Mouse (Mus musculus) midbrain, embryonic 13.5 days (tissue): Measurements from ENCODE around the gene Dync1li1. TPM values are rescaled to one million over a fixed set of nuclear protein-coding genes. Genes with fewer than 3 reads are reported as not detected.

Source experiments
- ATAC-seq: fragments of 200-750 bp; cut with Nextera tagmentation; 2 replicates; pipeline ENCODE4 v1.8.0; 2017; ENCODE audit warnings: mild to moderate bottlenecking, moderate TSS enrichment, moderate library complexity
- H3K27ac ChIP-seq: fragments of 300-500 bp; sonication (generic); 2 replicates; pipeline ENCODE4 v1.5.1; 2015; ENCODE audit warnings: inconsistent platforms, mild to moderate bottlenecking, moderate library complexity
- H3K27me3 ChIP-seq: fragments of 300-500 bp; sonication (generic); 2 replicates; pipeline ENCODE4 v1.6.1; 2015; ENCODE audit warnings: mild to moderate bottlenecking, inconsistent platforms
- H3K36me3 ChIP-seq: fragments of 300-500 bp; sonication (generic); 2 replicates; pipeline ENCODE4 v1.6.1; 2015; ENCODE audit warnings: mild to moderate bottlenecking, inconsistent platforms
- H3K4me1 ChIP-seq: fragments of 300-500 bp; sonication (generic); replicated peaks from 2 replicates; pipeline ENCODE4 v1.6.1; 2015; ENCODE audit warnings: inconsistent platforms
- H3K4me2 ChIP-seq: fragments of 300-500 bp; sonication (generic); replicated peaks from 2 replicates; pipeline ENCODE4 v1.6.1; 2015; ENCODE audit warnings: moderate library complexity, mild to moderate bottlenecking, inconsistent platforms
- H3K4me3 ChIP-seq: fragments of 300-500 bp; sonication (generic); replicated peaks from 2 replicates; pipeline ENCODE4 v1.5.1; 2015; ENCODE audit warnings: mild to moderate bottlenecking, inconsistent platforms
- H3K9ac ChIP-seq: fragments of 300-500 bp; sonication (generic); replicated peaks from 2 replicates; pipeline ENCODE4 v1.6.1; 2015; ENCODE audit warnings: mild to moderate bottlenecking, inconsistent platforms
- H3K9me3 ChIP-seq: fragments of 300-500 bp; sonication (generic); 2 replicates; pipeline ENCODE4 v1.6.1; 2016; ENCODE audit warnings: mild to moderate bottlenecking, inconsistent platforms
- WGBS: fragments of 180-500 bp; shearing (Covaris S2); methylation state at CpG from one replicate; pipeline ENCODE4 v1.1.7; 2015; 5-methylcytosine and 5-hydroxymethylcytosine counted together
- polyA plus RNA-seq: library from polyadenylated mRNA; unstranded; fragments of >200 nt; fragmentation: Nextera tagmentation; extraction: Ambion mirVana; gene quantifications from 2 replicates; pipeline ENCODE4 v1.2.1, GENCODE M21; 2015

The Dync1li1 gene
- polyA plus RNA-seq, 1 experiment from 2014 or later = 150 TPM

DNA sequence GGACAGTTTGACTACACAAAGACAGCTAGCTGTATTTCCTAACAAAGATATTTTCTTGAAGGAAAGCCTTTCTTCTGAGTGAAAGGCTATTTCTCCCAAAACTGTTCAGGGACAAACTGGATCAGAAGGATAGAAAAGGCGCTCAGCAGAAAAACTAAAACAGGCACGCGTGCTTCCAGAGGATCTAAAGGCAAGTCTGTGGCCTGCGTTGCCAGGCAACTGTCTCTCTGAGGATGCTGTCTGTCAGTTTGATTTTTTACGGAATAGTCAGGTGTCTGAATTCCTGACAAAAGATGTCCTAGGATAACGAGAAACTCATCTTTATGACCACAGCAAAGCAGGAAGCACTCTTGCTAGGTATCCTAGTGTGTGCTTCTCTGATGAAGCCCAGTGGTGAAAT lies 28.1 kb upstream of the Dync1li1 start:
- peak; percentile 56; the same call in 1 of the 2 replicates for ATAC-seq
- H3K9ac ChIP-seq = no peak overlapping the region
- no peaks in the 10 kb centered on the region for H3K27me3 ChIP-seq
- H3K27ac ChIP-seq = peak overlapping the region; percentile 74
- H3K4me3 ChIP-seq = no peak overlapping the region
- 46% methylated on average over 6 of the region's 6 CpGs for WGBS
- H3K4me1 ChIP-seq = peaks cover 25% of the 10 kb centered on the region
- H3K9me3 ChIP-seq = no peaks in the 10 kb centered on the region; the same call in 1 of the 2 replicates
- H3K4me2 ChIP-seq = peak overlapping the region; percentile 16; the same call in 1 of the 2 replicates
- no peaks in the 10 kb centered on the region for H3K36me3 ChIP-seq

DNA sequence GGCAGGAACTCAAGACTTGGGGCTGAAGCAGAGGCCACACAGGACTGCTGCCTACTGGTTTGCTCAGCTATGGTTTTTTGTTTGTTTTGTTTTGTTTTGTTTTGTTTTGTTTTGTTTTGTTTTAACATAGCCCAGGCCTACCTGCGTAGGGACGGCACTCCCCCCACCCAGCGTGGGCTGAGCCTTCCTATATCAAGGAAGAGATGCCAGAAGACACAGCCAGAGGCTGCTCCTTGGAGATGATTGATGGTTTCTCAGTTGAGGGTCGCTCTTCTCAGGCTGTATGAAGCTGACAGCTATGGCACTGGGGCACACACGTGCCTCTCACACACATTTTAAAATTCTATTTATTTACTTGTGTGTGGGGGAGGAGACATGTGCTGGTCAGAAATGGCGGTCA lies 27.6 kb upstream of the Dync1li1 start:
- Histone ChIP-seq H3K27ac (peak overlapping the region; percentile 74), H3K27me3 (no peaks in the 10 kb centered on the region), H3K4me3 (no peak overlapping the region), H3K4me2 (peak overlapping the region; percentile 16; the same call in 1 of the 2 replicates), H3K36me3 (no peaks in the 10 kb centered on the region), H3K9me3 (no peaks in the 10 kb centered on the region; the same call in 1 of the 2 replicates), H3K4me1 (peaks cover 25% of the 10 kb centered on the region), H3K9ac (no peak overlapping the region)
- WGBS = 56% methylated on average over 6 of the region's 6 CpGs
- ATAC-seq = peak; percentile 66; the same call in 1 of the 2 replicates

DNA sequence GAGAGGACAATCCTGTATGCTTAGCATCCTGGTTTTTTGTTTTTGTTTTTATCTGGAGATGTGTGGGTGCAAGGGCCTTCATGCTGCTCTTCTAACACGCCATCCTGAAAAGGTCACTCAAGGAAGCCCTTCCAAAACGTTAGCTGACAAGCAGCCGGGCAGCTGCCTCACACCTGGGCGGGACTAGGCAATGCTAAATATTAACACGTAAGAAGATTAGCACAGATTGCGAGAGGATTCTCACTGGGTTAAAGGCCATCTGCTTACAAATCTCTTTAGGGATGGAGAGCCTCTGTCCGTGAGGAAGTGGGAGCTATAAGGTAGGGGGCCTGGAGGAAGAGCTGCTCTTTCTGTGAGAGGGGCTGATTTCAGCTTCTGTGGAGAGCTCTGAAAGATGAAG lies 26.6 kb upstream of the Dync1li1 start:
- H3K9ac ChIP-seq = no peak overlapping the region
- H3K27me3 ChIP-seq = no peaks in the 10 kb centered on the region
- no peak overlapping the region for H3K27ac ChIP-seq
- no peak for ATAC-seq
- no peaks in the 10 kb centered on the region for H3K36me3 ChIP-seq
- 37% methylated on average over 7 of the region's 7 CpGs for WGBS
- H3K4me1 ChIP-seq = peaks cover 25% of the 10 kb centered on the region
- H3K9me3 ChIP-seq = no peaks in the 10 kb centered on the region
- H3K4me2 ChIP-seq = no peak overlapping the region
- no peak overlapping the region for H3K4me3 ChIP-seq

DNA sequence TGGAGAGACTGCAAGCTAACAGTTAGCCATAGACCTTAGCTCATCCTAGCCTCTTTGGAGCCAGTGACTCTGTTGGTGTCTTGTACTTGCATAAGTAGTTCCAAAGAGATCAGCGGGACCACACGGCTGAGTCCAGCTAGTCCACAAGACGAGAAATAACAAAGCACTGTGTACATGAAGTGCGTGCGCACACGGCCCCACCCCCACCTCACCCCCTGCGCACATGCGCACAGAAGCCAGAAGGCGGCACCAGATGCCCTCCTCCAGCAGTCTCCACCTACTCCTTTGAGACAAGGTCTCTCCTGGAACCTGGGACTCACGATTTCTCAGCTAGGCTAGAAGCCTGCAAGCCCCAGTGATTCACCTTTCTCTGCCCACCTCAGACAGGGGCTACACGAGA lies 24.8 kb upstream of the Dync1li1 start:
- H3K9ac ChIP-seq = no peak overlapping the region
- peaks cover 25% of the 10 kb centered on the region for H3K4me1 ChIP-seq
- H3K27ac ChIP-seq = no peak overlapping the region
- WGBS = 91% methylated on average over 11 of the region's 11 CpGs
- H3K27me3 ChIP-seq = no peaks in the 10 kb centered on the region
- H3K4me2 ChIP-seq = no peak overlapping the region
- H3K4me3 ChIP-seq = no peak overlapping the region
- no peaks in the 10 kb centered on the region for H3K36me3 ChIP-seq
- no peaks in the 10 kb centered on the region for H3K9me3 ChIP-seq
- no peak for ATAC-seq

DNA sequence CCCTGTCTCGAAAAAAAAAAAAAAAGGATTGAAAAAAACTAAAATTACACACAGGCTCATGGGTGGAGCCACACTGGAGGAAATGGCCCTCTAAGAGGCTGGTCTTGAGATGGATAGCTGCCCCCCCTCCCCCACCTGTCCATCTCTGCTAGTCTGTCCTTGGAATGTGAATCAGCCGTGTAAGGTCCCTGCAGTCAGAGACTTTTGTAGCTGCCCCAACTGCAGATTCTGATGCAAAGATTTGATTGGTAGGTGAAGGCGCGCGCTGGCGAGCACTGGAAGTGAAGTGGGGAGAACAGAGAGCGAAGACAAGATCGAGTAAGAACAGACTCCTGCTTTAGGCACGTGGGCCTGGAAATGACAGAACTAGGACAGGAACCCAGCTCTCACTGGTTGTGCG lies 21.7 kb upstream of the Dync1li1 start:
- Histone ChIP-seq H3K9ac (no peak overlapping the region), H3K4me2 (no peak overlapping the region), H3K4me3 (no peak overlapping the region), H3K27ac (no peak overlapping the region), H3K4me1 (peaks cover 3% of the 10 kb centered on the region; the same call in 1 of the 2 replicates), H3K36me3 (no peaks in the 10 kb centered on the region), H3K9me3 (no peaks in the 10 kb centered on the region), H3K27me3 (no peaks in the 10 kb centered on the region)
- no peak for ATAC-seq
- 86% methylated on average over 10 of the region's 10 CpGs for WGBS

DNA sequence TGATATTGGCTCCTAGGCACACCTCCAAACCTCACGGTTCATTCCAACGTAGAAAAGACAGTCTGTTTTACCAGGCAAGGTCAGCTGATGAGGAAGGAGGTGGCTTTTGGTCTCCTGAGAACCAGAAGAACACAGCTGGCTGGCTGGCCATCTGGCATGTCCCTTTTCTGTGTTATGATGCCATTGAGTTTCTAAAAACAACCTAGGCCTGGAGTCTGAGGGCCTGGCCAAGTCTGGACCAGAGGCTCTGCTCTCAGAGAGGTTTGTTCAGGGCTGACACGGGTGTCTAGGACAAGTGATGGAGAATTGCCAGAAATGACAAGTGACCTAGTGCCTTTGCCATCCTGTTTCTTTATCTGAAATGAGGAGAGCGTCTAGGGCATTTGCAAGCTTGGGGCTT lies 20.5 kb upstream of the Dync1li1 start:
- H3K4me1 ChIP-seq = peaks cover 9% of the 10 kb centered on the region
- no peak overlapping the region for H3K4me2 ChIP-seq
- H3K4me3 ChIP-seq = no peak overlapping the region
- no peaks in the 10 kb centered on the region for H3K27me3 ChIP-seq
- H3K9ac ChIP-seq = no peak overlapping the region
- 85% methylated on average over 4 of the region's 4 CpGs for WGBS
- ATAC-seq = no peak
- no peaks in the 10 kb centered on the region for H3K9me3 ChIP-seq
- H3K27ac ChIP-seq = no peak overlapping the region
- H3K36me3 ChIP-seq = no peaks in the 10 kb centered on the region

DNA sequence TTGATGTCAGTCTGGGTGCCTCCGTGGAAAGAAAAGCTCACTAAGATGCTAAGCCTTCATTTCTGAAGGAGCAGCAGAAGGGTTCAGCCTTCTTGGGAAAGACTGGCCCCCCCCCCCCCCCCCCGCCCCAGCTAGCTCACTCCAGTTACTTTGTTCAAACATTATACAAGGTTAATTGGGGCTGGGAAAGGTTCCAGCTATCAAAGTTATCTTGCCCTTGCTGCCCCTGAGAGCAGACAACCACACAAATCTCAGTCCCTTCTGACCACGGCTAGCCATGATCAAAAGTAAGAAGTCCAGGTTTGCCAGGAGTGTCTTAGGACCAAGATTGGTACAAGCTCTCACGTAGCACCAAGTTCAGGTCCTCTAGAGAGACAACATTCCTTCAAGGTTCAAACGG lies 19.6 kb upstream of the Dync1li1 start:
- no peaks in the 10 kb centered on the region for H3K27me3 ChIP-seq
- H3K9me3 ChIP-seq = no peaks in the 10 kb centered on the region
- no peak for ATAC-seq
- no peak overlapping the region for H3K4me3 ChIP-seq
- H3K9ac ChIP-seq = no peak overlapping the region
- no peaks in the 10 kb centered on the region for H3K36me3 ChIP-seq
- H3K4me1 ChIP-seq = peaks cover 16% of the 10 kb centered on the region
- no peak overlapping the region for H3K27ac ChIP-seq
- H3K4me2 ChIP-seq = no peak overlapping the region
- WGBS = 81% methylated on average over 5 of the region's 5 CpGs

DNA sequence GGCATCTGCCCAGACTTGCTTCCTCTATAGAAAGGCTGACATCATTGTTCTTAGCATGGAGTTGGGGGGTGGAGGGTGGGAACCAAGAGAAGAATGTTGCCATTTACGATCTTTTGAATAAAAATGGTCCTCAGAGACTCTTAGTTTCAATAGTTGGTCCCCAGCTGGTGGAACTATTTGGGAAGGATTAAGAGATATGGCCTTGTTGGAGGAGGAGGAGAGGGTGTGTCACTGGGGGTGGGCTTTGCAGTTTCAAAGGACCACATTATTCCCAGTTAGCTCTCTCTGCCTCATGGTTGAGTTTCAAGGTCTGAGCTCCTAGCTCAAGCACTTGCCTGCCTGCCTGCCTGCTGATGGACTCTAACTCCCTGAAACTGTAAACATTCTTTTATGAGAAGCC lies 16.6 kb upstream of the Dync1li1 start:
- Histone ChIP-seq H3K36me3 (no peaks in the 10 kb centered on the region), H3K4me3 (no peak overlapping the region), H3K4me2 (no peak overlapping the region), H3K27ac (no peak overlapping the region), H3K4me1 (peaks cover 16% of the 10 kb centered on the region), H3K27me3 (no peaks in the 10 kb centered on the region), H3K9ac (no peak overlapping the region), H3K9me3 (no peaks in the 10 kb centered on the region)
- WGBS = 44% methylated on average over 1 of the region's 1 CpGs
- no peak for ATAC-seq

DNA sequence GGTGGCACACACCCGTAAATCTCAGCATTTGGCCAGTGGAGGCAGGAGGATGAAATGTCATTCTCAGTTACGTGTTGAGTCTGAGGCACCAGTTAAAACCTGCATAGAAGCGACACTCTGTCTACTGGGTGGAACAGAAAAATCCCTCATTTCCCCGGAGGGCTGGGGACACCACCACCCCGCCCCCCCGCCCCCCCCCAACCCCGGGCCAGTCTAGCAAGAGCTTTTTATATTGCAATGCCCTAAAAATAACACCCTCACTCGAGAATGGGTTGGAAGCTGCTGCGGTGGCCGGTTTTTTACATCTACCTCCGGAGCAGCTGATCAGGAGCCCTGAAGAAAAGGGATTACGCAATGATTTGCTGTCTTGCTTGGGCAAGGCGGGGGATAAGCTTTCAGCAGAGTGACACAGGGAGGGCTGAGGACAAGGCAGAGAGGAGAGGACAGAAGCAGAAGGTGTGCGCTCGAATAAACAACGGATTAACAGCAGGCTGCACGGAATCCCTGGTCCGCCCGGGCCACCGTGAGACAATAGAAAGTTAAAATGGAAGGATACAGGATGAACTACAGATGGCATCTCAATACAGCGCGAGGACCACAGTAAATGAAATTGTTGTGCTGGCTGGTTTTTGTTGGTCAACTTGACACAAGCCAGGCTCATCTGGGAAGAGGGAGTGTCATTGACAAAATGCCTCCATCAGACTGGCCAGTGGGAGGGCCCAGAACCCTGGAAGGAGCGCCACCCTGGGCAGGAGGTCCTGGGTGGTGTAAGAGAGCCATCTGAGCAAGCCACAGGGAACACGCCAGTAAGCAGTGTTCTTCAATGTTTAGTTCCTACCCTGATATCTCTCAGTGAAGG lies 15.7 kb upstream of the Dync1li1 start:
- H3K27me3 ChIP-seq = no peaks in the 10 kb centered on the region
- ATAC-seq = peak; percentile 81
- peak overlapping the region; percentile 63 for H3K4me2 ChIP-seq
- no peaks in the 10 kb centered on the region for H3K36me3 ChIP-seq
- peak overlapping the region; percentile 69 for H3K9ac ChIP-seq
- peaks cover 16% of the 10 kb centered on the region for H3K4me1 ChIP-seq
- H3K9me3 ChIP-seq = no peaks in the 10 kb centered on the region
- H3K4me3 ChIP-seq = peak overlapping the region; percentile 40
- H3K27ac ChIP-seq = peak overlapping the region; percentile 86
- 3% methylated on average over 24 of the region's 24 CpGs for WGBS

DNA sequence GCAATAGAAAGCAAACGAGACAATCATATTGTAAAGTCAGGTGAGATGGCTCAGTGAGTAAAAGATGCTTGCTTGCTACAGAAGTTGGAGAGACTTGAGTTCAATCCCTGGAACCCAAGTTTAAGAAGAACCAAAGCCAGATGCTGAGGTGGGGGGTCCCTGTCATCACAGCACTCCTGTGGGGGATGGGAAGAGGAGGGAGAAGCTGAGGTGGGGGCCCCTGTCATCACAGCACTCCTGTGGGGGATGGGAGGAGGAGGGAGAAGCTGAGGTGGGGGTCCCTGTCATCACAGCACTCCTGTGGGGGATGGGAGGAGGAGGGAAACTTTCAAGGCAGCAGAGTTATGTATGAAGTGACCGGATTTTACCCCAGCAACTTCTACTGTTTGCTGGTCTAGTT lies 15.0 kb upstream of the Dync1li1 start:
- 62% methylated on average over 2 of the region's 2 CpGs for WGBS
- no peaks in the 10 kb centered on the region for H3K36me3 ChIP-seq
- H3K4me3 ChIP-seq = peak overlapping the region; percentile 40
- H3K9ac ChIP-seq = peak overlapping the region; percentile 69
- ATAC-seq = no peak
- H3K27me3 ChIP-seq = no peaks in the 10 kb centered on the region
- H3K4me1 ChIP-seq = peaks cover 16% of the 10 kb centered on the region
- H3K9me3 ChIP-seq = no peaks in the 10 kb centered on the region
- peak overlapping the region; percentile 86 for H3K27ac ChIP-seq
- peak overlapping the region; percentile 63 for H3K4me2 ChIP-seq

DNA sequence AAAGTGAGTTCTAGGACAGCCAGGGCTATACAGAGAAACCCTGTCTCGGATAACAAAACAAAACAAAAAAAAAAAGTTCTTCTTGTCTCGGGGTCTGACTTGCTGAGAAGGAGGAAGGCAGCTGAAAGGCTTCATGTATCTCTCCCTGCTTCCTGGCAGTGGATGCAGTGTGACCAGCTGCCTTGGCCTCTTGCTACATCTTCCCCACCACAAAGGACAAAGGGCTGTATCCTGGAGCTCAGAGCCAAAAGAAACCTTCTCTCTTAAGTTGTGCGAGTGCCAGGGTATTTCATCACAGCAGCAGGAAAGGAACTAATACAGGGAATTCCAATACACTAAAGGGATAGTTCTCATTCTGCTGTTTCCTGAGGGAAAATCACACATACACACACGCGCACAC lies 10.0 kb upstream of the Dync1li1 start:
- Histone ChIP-seq H3K27ac (no peak overlapping the region), H3K4me2 (no peak overlapping the region), H3K4me1 (peaks cover 2% of the 10 kb centered on the region; the same call in 1 of the 2 replicates), H3K9me3 (no peaks in the 10 kb centered on the region), H3K36me3 (no peaks in the 10 kb centered on the region), H3K4me3 (no peak overlapping the region), H3K9ac (no peak overlapping the region), H3K27me3 (no peaks in the 10 kb centered on the region)
- ATAC-seq = no peak
- WGBS = 88% methylated on average over 5 of the region's 5 CpGs

DNA sequence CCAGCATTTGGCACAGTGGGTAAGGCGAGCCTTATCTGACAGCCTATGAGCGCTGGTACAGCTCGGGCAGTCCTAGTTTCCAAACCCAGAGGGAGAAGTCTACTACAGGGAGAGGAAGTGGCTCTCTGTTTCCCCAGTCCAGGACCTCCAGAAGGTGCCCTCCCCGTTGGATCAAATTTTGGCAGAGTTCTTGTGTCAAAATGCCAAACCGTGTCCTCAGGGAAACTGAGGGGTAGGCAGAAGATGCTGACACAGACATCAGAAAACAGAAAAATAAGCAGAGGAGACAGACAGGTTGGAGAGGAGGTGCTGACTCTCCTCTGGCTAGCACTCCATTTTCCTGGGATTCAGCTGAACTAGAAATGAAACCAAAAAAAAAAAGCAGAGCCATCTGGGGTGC lies 8.6 kb upstream of the Dync1li1 start:
- H3K4me2 ChIP-seq = no peak overlapping the region
- no peak overlapping the region for H3K27ac ChIP-seq
- no peaks in the 10 kb centered on the region for H3K27me3 ChIP-seq
- no peak overlapping the region for H3K9ac ChIP-seq
- H3K4me1 ChIP-seq = no peaks in the 10 kb centered on the region
- WGBS = 91% methylated on average over 5 of the region's 5 CpGs
- H3K36me3 ChIP-seq = no peaks in the 10 kb centered on the region
- no peaks in the 10 kb centered on the region for H3K9me3 ChIP-seq
- no peak overlapping the region for H3K4me3 ChIP-seq
- no peak for ATAC-seq
